8 mouse cellular contexts compared by ENCODE assay signal in the genomic region with DNA sequence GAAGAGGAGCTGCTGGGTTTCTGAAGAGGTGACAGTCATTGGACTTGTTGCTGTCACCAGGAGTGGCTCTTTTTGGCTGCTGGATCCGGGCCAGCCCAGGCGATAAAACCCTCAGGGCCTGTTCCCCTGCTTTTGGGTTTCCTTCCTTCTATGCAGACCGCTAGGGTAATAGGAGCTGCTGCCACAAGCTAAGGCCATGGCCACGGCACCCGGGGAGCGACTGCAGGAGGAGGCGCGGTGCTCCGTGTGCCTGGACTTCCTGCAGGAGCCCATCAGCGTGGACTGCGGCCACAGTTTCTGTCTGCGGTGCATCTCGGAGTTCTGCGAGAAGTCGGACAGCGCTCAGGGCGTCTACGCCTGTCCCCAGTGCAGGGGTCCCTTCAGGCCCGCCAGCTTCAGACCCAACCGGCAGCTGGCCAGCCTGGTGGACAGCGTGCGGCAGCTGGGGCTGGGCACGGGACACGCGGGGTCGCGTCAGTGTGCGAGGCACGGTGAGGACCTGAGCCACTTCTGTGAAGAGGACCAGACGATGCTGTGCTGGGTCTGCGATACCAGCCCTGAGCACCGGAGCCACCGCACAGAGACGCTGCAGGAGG. TPM values are rescaled to one million over a fixed set of nuclear protein-coding genes. Genes with fewer than 3 reads are reported as not detected.
DNase-seq lines count a peak whose midpoint lies in the region; ATAC-seq lines count a peak whose summit lies in the region.

A gene (plus strand): TSS at position 194 of the 596 bp plus-strand sequence.

- 3% methylated on average over 34 of the region's 34 CpGs for WGBS in forebrain, embryonic 14.5 days

- H3K27ac ChIP-seq in forebrain, embryonic 14.5 days (ENCODE audit: low read depth, low read length): no peak within 1 kb of the TSS

- H3K4me2 ChIP-seq in forebrain, embryonic 14.5 days (ENCODE audit: low read length): peak within 1 kb of the TSS; percentile 81

- peak within 1 kb of the TSS; percentile 35 for H3K4me3 ChIP-seq in forebrain, embryonic 14.5 days (ENCODE audit: low read depth, low read length)

- H3K36me3 ChIP-seq in forebrain, embryonic 14.5 days (ENCODE audit: control insufficient read depth, insufficient read depth, low read length): no peaks in the 10 kb centered on the region

- ATAC-seq in forebrain, embryonic 14.5 days: 0 out of 2 replicates have a peak, but pooled peaks have one; percentile 23

- H3K9ac ChIP-seq in forebrain, embryonic 14.5 days (ENCODE audit: low read length): peak within 1 kb of the TSS; percentile 58

- H3K9me3 ChIP-seq in forebrain, embryonic 14.5 days (replicated peaks; ENCODE audit: control insufficient read depth, low read length): no peaks in the 10 kb centered on the region

- peaks cover 9% of the 10 kb centered on the region; the same call in 1 of the 2 replicates for H3K27me3 ChIP-seq in forebrain, embryonic 14.5 days (replicated peaks; ENCODE audit: control insufficient read depth, insufficient read depth, low read length)

- peaks cover 5% of the 10 kb centered on the region; the same call in 1 of the 2 replicates for H3K4me1 ChIP-seq in forebrain, embryonic 14.5 days (ENCODE audit: control insufficient read depth, insufficient read depth, low read length)

- peak; percentile 15 to 45 for DNase-seq in adrenal gland, adult (ENCODE audit: inconsistent age in 2 of 2, low spot score in 1 of 2)
- no peak for DNase-seq in adrenal gland, postnatal 4 days (ENCODE audit: low spot score in 2 of 2)
- DNase-seq in lung, postnatal 10 days: peak; percentile 6
- no peak for DNase-seq in lung, postnatal 14 days
- peak; percentile 31 for DNase-seq in forebrain, embryonic 14.5 days (ENCODE audit: low spot score)
- DNase-seq in kidney, postnatal 14 days: peak; percentile 15
- peak; percentile 61 for DNase-seq in neural tube, embryonic 10.5 days (ENCODE audit: extremely low spot score, low spot score)
- DNase-seq in adipocyte (ENCODE audit: low spot score): no peak

RNA-seq across cellular contexts. Expression of the gene that starts here (rescaled TPM):
- total RNA-seq in adrenal gland, postnatal 4 days (2021): 1 to 10 TPM in 1 of 2 experiments, under 1 TPM in 1; 0.90 to 1.8 TPM
- not detected in 2 replicates for polyA plus RNA-seq in forebrain, embryonic 14.5 days (2014; fragmentation: Nextera tagmentation; extraction: Ambion mirVana)

Comparison
In these comparisons a context has a peak if more than half of its experiments do, and no peak if none do; other contexts are left out.
1. DNase-seq: peak in adrenal gland, adult (2 of 2), lung, postnatal 10 days (single experiment), kidney, postnatal 14 days (single experiment) and neural tube, embryonic 10.5 days (single experiment); none in adrenal gland, postnatal 4 days (0 of 2), lung, postnatal 14 days (single experiment) and adipocyte (single experiment).
2. Peak in DNase-seq, ATAC-seq, H3K4me3 ChIP-seq, H3K9ac ChIP-seq and H3K4me2 ChIP-seq in forebrain, embryonic 14.5 days; RNA of the gene not detected or under 1 TPM.